Mouse (Mus musculus) right cerebral cortex, adult 2 months (tissue): ENCODE data around the gene Defb47.

ENCODE experiments used
- DNase-seq, 2 experiments: peaks; one replicate each; pipeline ENCODE4 v3.0.0; 2021 to 2022; ENCODE audit warnings: low spot score in 2 of 2

Gene Defb47

DNA sequence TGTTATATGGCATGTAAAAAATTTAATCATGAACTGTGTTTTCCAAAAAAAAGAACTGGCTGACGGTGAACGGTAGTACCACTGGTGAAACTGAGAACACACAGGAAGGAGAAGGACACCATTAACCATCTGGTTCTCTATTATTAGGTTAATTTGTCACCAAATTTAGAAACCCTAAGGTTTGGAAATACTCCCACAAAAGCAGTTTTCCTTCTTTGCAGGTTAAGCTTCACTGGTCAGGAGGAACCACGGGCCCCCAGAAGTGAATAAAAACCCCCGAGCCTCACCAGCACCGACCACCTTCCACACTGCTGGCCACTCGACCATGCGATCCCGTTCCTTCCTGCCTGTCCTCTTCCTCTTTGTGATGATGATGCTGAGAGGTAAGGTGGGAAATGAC lies at the start of gene Defb47:
Defb47 (plus strand) TSS at position 301 of the 400 bp plus-strand sequence.
- no peak for DNase-seq

DNA sequence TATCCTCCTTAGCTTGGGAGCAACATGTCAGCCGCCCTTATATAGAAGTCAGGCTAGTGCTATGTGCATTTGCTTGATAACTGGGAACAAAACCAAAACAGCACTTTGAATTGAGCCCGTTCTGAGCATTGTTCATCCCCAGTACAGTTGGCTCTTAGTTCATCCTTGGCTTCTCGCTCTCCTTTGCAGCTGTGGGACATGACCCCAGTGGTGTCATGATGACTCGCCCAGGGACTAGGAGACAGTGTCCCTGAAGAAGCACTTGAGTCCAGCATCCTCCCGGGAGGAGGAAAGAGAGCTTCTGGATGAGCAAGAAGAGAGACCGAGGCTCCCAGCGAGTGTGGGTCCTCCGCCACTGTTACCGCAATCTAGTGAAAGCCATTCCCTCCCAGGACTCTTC lies 41.8 kb upstream of the Defb47 start:
- DNase-seq = no peak

DNA sequence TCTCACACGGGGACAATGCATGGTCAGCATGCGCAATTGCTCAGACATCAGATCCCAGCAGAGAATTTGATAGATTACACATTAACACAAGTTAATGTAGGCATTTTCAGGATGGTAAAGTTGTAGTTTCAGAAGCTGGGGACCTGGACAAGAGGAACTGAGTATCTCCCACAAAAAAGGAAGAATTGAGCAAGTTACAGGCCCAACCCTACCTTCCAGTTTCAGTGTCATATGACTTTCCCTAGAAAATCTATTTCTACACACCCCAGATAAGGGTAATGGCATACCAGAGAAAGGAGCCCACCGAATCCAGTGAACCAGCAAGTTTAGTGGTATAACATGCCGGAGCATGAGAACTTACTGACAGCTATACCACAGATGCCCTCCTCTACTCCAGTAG lies 34.2 kb upstream of the Defb47 start:
- DNase-seq = no peak

DNA sequence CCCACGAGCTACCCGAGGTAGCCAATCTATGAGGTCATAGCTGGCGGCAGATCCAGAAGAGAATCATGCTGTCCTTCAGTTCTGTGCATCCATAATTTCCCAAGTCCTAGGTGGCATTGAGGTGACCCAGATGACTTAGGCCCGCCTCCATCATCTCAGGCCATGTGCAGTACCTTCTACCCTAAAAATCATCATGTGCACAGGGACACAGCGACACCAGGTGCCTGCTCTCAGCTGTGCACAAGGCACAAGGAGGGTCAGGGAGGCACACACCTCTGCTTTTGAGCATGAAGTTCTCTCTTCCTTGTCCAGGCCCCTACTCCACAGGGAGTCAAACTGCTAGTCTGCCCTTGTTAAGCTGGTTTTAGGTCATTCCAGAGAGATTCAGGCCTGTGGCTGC lies 32.5 kb upstream of the Defb47 start:
- no peak for DNase-seq

DNA sequence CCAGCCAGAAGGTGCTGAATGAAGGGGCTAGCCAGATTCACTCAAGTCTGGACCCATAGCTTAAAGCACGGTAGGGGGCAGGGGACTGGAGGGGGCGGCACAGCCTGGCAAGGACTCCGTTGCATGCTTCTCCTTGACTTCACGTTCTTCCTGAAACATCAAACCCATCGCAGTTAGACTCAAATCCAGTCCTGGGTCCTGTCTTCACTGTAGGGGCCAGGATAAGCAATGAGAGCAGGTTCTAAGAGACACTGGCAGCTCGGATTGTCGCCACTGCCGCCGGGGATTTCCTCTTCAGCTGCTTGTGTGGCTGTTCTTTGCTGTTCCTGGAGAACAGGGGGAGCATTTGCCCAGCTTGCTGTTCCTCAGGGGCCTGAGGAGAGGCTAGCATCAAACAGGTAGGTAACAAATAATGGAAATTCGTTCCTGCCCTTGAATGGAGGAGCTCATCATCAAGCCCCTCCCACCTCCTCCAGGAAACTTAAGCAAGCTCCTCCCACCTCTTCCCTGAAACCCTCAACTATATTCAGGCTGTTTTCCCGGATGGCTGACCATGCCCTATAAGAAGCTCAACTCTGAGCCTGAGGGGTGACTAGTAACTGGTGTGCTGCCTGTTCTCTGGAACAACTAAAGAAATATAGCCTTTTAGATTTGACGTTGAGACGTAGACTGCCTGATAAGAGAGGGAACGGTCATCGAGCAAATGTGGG lies 31.9 kb upstream of the Defb47 start:
- DNase-seq = no peak

DNA sequence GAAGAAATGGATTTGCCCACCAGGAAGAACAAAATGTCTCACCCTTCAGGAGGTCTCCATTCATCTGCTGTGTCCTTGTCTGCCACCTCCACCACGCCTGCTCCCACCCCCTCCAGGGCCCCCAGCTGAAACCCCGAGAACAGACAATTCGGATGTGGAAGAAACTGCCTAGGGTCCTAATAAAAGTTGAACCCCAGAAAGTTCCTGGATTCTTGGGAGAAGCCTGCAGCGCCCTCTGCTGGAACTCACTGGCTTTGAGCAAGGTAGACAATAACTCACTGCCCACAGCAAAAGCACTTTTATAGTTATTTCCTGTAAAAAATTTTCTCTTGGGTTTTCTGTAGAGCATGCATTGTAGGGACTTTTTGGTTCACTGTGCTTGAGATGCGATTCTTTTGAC lies 22.8 kb upstream of the Defb47 start:
- peak; percentile 70 to 77 for DNase-seq

DNA sequence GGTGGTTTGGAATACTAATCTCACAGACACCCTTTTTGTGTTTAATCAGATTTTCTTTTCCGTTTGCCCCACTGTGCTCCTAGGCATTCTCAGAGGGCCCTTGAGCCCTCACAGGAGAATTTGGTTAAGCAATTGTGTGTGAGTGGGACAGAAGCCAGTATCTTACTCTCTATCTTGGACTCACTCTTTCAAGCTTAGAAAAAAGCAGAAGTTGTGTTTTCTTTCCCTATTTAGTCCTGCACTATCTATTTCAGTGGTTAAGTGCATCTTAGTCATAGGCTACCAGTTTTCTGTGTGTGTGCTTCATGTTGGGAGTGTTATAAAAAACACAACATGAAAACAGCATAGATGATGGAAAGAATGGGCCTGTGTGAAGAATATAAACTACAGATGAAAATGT lies 18.1 kb upstream of the Defb47 start:
- no peak for DNase-seq

DNA sequence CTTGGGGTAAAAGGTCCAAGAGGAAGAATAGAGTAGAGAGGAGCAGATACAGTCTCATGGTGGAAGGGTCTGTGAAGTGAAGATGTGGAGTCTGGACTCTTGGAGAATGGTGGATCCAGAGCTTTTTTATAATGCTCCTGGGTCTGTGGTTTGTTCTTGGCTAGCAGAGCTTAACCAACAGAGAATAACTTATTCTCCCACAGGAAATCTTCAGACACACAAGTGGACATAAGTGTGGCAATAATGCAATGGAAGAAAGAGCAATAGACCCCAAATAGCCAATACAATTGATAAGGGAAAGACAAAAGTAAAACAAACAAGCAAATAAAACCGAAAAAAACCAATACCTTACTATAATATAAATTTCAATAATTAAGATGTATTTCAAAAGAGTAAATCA lies 13.5 kb upstream of the Defb47 start, which contains the start of gene Defb48:
Defb48 (minus strand) TSS at position 101 of the 400 bp plus-strand sequence.
- no peak for DNase-seq

DNA sequence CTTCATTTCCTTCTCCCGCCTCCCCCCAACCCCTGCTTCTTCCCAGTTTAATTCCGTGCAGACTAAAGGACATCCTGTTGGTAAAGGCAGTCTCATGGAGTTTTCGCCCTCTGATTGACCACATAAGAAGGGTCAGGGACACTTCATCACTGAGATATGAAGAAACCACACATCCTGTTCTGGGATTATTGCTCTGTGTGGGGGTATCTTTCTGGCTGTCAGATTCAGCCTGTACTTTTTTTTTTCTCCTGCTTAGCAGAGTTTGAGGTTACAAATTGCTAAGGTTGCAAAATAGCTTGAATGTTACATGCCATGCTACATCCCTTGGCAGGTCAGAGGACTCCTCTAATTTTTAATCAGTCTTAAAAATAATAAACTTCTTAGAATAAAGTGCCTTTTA lies 6.6 kb upstream of the Defb47 start:
- no peak for DNase-seq

DNA sequence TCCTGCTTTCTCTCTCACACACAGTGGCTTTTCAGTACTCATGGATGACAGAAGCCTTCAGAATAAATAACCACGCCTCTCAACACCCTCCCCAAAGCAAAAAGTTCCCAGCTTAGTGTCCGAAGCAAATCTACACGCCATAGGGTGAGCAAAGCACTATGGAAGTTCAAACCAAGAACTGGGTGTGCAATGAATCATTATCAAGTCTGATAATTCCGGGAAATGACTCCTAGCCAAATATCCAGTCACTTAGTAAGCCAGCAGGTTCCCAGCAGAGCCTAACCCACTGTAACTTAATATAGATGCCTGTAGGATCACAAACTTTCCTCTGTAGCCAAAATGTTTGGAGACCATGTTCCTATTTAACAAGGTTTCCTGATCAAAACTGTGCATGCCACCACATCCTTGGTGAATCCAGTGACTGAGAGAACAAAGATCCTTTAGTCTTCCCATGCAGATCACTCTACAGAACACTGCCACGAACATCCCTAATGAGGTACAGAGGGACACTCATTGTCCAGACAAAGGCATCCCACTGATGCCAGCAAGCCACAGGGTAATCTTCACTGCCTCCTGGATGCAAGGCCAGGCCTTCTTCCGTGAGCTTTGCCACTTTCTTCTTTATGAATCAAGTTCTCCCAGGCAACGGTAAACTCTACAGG lies 5.9 kb upstream of the Defb47 start:
- no peak for DNase-seq

DNA sequence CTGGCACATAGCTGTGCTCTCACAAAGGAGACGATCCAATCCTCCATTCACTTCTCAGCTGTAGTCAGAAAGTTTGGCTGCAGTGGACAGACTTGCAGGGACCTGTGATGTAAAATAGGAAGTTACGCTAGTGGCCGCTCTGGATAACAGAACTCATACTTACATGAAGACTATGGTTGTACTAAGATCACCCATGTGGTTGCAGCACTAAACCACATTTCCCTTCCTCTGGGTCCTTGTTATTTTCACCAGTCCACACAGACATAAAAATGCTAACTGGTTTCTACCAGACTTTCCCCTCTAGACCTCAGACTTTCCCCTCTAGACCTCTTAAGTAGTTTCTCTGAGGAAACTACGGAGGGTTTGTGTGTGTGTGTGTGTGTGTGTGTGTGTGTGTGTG lies 1.1 kb downstream of the Defb47 start:
- no peak for DNase-seq

DNA sequence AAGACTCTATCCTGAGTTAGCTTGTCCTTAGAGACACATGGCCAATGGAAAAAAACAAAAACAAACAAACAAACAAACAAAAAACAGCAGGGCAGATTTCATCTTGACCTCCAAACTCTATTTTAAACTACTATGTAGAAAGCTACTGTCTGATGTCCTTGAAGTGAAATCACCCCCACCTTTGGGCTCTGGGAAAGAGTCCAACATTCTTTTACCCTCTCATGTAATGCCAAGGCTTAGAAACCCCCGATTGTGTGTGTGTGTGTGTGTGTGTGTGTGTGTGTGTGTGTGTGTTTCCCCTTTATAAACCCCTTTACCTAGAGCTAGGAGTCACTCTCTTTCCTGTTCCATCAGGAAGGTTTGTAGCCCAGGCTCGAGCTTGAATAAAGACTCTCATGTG lies 4.7 kb downstream of the Defb47 start:
- DNase-seq = no peak

DNA sequence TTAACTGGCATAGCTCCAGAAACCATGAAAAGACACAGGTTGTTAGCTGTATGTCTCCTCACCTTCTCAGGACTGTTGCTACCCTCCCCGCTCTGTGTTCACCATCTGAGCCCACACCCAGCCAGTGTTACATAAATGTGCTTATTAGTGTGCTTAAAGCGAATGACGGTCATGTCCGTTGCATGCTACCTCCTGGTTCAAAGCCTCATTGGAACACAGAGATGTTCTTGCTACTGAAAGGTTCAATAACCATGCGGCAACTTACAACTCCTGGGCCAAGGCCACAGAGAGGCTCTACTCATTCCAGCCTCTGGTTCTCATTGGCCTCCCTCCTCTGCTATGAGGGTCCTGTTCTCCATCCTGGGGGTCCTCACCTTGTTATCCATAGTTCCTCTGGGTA lies 13.6 kb downstream of the Defb47 start, which contains the start of gene Defb43:
Defb43 (plus strand) TSS at position 301 of the 400 bp plus-strand sequence.
- no peak for DNase-seq

DNA sequence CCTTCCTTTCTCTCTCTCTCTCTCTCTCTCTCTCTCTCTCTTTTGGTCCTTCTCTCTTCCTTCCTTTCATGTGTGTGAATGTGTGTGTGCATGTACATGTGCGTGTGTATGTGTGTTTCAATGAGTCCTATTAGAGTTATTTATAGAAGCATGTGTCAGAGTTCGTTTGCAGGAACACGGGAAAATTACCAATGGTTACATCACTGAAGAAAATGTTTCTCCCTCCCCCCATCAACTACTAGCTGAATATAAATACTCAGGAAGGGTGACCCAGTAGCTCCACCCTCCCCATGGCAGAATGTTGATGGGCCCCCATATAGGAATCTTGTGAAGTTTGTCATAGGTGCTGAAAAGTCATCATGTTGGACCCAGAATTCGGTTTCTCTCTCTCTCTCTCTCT lies 15.2 kb downstream of the Defb47 start:
- no peak for DNase-seq

DNA sequence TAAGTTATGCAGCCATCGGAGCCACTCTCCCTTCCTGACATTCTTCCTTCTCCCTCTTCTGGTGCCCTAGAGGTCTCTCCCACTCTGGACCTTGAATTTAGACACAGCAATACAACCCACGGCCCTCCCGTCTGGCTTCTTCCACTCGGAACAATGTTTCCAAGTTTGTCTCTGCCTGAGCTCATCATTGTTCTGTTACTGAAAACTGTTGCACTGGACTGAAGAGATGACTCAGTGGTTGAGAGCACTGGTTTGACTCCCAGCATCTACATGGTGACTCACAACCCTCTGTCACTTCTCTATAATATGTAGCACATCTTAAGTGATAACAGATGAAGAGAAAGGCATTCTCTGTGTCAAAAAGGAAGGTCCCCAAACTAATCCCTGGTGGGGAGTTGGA lies 16.8 kb downstream of the Defb47 start:
- peak in 1 of 2 experiments; percentile 5 for DNase-seq

DNA sequence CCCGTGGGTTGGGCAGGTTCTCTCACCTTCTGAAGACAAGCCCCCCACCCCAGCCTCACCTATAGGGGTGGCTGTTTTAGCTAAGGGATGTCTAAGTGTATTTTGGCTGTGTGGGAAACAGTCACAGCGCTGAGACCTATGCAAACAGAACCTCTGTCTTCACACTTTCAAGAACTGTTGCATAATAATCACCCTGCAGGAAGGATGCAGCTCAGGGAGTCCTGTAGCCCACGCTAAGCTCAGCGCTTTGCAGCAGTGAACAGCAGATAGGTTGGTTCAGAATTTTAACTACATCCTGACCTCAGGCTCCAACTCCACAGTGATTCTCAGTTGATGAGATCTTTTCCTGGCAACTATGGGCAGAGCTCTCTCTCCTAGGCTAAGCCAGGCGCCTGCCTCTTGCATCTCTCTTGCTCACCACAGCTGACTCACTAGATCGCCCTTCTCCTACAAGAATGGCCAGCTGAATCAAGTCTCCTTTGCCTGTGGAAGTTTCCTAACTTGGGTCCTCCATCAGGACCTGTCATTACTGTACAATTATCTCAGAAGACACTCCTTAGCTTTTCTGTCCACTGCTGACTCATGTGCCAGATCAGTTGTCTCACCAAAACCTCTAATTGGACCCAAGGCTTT lies 22.8 kb downstream of the Defb47 start:
- DNase-seq = peak; percentile 38 to 40

DNA sequence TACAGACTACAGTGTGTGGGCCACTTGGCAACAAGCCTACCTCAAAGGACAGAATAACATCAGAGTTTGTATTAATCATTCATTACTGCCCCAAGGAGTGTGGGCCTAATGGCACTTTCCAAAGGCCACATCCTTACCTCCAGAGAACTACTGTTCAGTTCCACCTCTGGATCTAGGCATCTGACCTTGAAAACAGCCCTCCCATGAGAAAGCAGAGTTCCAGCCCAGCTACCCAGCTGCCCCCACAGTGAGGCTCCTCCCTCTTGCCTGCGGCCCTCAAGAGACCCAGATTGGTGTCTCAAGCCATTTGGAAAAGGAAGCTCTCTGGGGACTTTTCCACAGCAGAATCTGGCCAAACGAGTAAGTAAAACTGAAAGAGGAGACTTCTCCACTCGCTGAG lies 48.8 kb downstream of the Defb47 start, which contains the start of gene Defb42:
Defb42 (plus strand) TSS at position 301 of the 400 bp plus-strand sequence.
- no peak for DNase-seq

DNA sequence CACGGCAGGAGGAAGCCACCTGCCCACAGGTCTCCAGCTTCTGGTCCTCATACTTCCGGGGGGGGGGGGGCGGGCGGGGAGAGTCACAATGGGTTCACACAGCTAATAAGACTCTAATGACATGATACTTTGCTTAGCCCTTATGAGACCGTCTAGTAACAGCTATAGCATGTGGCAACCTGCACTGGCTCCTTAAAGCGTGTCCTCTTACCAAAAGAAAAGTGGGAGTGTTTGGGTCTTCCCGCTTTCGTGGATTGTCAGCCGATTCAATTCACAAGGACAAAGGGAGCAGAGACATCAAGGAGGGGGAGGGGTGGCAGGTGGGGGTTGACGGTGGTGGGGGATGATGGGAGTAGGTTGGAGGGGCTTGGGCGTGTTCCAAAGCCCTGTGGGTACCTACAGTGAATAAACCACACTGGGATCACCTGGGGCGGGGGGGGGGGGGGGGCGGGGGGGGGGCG lies 52.1 kb downstream of the Defb47 start, which contains the start of gene Defb30:
Defb30 (minus strand) TSS at position 51 of the 461 bp plus-strand sequence.
- DNase-seq = no peak
